Mouse (Mus musculus) neural tube, embryonic 12.5 days (tissue): ENCODE measurements around the gene Olfr1256. TPM values are rescaled to one million over a fixed set of nuclear protein-coding genes. Genes with fewer than 3 reads are reported as not detected.

Source experiments
- ATAC-seq: fragments of 200-750 bp; cut with Nextera tagmentation; 2 replicates; pipeline ENCODE4 v1.8.0; 2017; ENCODE audit warnings: low read depth, mild to moderate bottlenecking, moderate TSS enrichment, moderate library complexity; ENCODE audit not compliant: low FRiP score
- H3K27ac ChIP-seq: fragments of 300-500 bp; sonication (generic); 2 replicates; pipeline ENCODE4 v1.5.1; 2016
- H3K27me3 ChIP-seq: fragments of 300-500 bp; sonication (generic); replicated peaks from 2 replicates; pipeline ENCODE4 v1.6.1; 2016; ENCODE audit warnings: mild to moderate bottlenecking
- H3K36me3 ChIP-seq: fragments of 300-500 bp; sonication (generic); 2 replicates; pipeline ENCODE4 v1.6.1; 2016; ENCODE audit warnings: mild to moderate bottlenecking
- H3K4me1 ChIP-seq: fragments of 300-500 bp; sonication (generic); 2 replicates; pipeline ENCODE4 v1.6.1; 2016
- H3K4me2 ChIP-seq: fragments of 300-500 bp; sonication (generic); replicated peaks from 2 replicates; pipeline ENCODE4 v1.6.1; 2016; ENCODE audit warnings: mild to moderate bottlenecking
- H3K4me3 ChIP-seq: fragments of 300-500 bp; sonication (generic); 2 replicates; pipeline ENCODE4 v1.5.1; 2016
- H3K9ac ChIP-seq: fragments of 300-500 bp; sonication (generic); 2 replicates; pipeline ENCODE4 v1.6.1; 2016; ENCODE audit warnings: mild to moderate bottlenecking
- H3K9me3 ChIP-seq: fragments of 300-500 bp; sonication (generic); 2 replicates; pipeline ENCODE4 v1.6.1; 2016; ENCODE audit warnings: mild to moderate bottlenecking
- WGBS: fragments of 180-500 bp; shearing (Covaris S2); methylation state at CpG from one replicate; pipeline ENCODE4 v1.1.7; 2016; 5-methylcytosine and 5-hydroxymethylcytosine counted together
- polyA plus RNA-seq: library from polyadenylated mRNA; unstranded; fragments of >200 nt; fragmentation: Nextera tagmentation; extraction: Ambion mirVana; gene quantifications from 2 replicates; pipeline ENCODE4 v1.2.1, GENCODE M21; 2016

Gene Olfr1256
- polyA plus RNA-seq: not detected in 2 replicates

GRCm38 (mm10) chr2:89841455-89841854 lies at the start of gene Olfr1256:
TSS of gene Olfr1256 (minus strand) at chr2:89841555.
- no peak within 1 kb of the TSS for H3K9ac ChIP-seq
- no peaks in the 10 kb centered on the region for H3K4me1 ChIP-seq
- H3K4me2 ChIP-seq: no peak within 1 kb of the TSS
- H3K9me3 ChIP-seq: no peaks in the 10 kb centered on the region
- WGBS: 46% methylated on average over 2 of the region's 2 CpGs
- H3K36me3 ChIP-seq: no peaks in the 10 kb centered on the region
- H3K4me3 ChIP-seq: no peak within 1 kb of the TSS
- no peak for ATAC-seq
- H3K27me3 ChIP-seq: no peaks in the 10 kb centered on the region
- no peak within 1 kb of the TSS for H3K27ac ChIP-seq

DNA sequence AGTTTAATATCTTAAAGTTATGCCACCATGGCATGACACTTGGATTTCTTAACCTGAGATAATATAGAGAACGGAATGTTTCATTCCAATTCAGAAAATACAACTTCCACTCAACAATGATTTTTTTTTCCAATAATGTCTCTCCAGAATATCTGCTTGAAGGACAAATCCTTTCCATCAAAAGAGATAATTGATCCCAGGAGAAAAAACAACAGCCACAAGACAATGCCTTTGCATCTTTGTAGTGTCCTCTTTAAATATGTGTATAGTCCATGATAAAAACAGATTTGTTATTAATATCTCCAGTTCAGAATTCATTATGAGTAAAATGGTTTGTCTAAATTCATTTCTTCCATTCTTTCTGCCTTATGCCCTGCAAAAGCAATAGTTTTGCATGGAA lies 36.8 kb upstream of the Olfr1256 start, which contains the start of gene Olfr1257:
Gene Olfr1257, plus strand, starts transcription at position 301 of the 400 bp plus-strand sequence.
- no peaks in the 10 kb centered on the region for H3K9me3 ChIP-seq
- H3K27me3 ChIP-seq: no peaks in the 10 kb centered on the region
- 91% methylated on average over 1 of the region's 1 CpGs for WGBS

DNA sequence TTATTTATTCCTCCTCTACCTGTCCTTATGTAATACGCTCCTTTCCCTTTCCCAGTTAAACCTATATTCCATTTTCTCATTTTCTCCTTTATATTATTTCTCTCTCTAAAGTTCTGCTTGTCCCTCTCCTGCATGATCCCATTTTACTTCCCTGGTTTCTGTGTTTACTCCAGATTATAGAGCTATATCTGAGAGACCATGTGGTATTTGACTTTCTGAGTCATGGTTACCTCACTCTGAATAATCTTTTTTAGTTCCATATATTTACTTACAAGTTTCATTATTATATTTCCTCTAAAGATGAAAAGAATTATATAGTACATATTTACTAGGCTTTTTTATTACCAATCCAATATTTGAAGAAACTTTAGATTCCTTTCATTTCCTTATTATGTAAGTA lies 7.9 kb upstream of the Olfr1256 start:
- Histone ChIP-seq H3K27ac (no peak overlapping the region), H3K4me2 (no peak overlapping the region), H3K9ac (no peak overlapping the region), H3K4me3 (no peak overlapping the region), H3K27me3 (no peaks in the 10 kb centered on the region), H3K9me3 (no peaks in the 10 kb centered on the region), H3K36me3 (no peaks in the 10 kb centered on the region), H3K4me1 (no peaks in the 10 kb centered on the region)
- ATAC-seq: no peak
- WGBS: 86% methylated on average over 1 of the region's 1 CpGs

More for the DNA sequence above, 36.8 kb upstream of the Olfr1256 start, which contains the start of gene Olfr1257:
- Histone ChIP-seq H3K4me3 (no peak within 1 kb of the TSS), H3K4me1 (no peaks in the 10 kb centered on the region), H3K4me2 (no peak within 1 kb of the TSS), H3K9ac (no peak within 1 kb of the TSS), H3K36me3 (no peaks in the 10 kb centered on the region), H3K27ac (no peak within 1 kb of the TSS)
- no peak for ATAC-seq

- no peak within 1 kb of the TSS for H3K27ac ChIP-seq
- H3K9ac ChIP-seq: no peak within 1 kb of the TSS
- WGBS: 79% methylated on average over 5 of the region's 5 CpGs
- H3K4me3 ChIP-seq: no peak within 1 kb of the TSS
- H3K9me3 ChIP-seq: no peaks in the 10 kb centered on the region
- no peaks in the 10 kb centered on the region for H3K4me1 ChIP-seq
- no peaks in the 10 kb centered on the region for H3K36me3 ChIP-seq
- ATAC-seq: no peak
- no peak within 1 kb of the TSS for H3K4me2 ChIP-seq
- no peaks in the 10 kb centered on the region for H3K27me3 ChIP-seq
Measured at GRCm38 (mm10) chr2:89848105-89848504, 6.8 kb upstream of the Olfr1256 start, which contains the start of gene Olfr48. TSS of gene Olfr48 (minus strand) at chr2:89848205.

GRCm38 (mm10) chr2:89820216-89820615 lies 21.1 kb downstream of the Olfr1256 start:
- H3K27ac ChIP-seq: no peak overlapping the region
- H3K27me3 ChIP-seq: no peaks in the 10 kb centered on the region
- no peaks in the 10 kb centered on the region for H3K9me3 ChIP-seq
- no peak overlapping the region for H3K4me2 ChIP-seq
- no peak for ATAC-seq
- no peak overlapping the region for H3K4me3 ChIP-seq
- H3K4me1 ChIP-seq: no peaks in the 10 kb centered on the region
- no peak overlapping the region for H3K9ac ChIP-seq
- H3K36me3 ChIP-seq: no peaks in the 10 kb centered on the region
- WGBS: 78% methylated on average over 1 of the region's 1 CpGs

- Histone ChIP-seq H3K4me3 (no peak within 1 kb of the TSS), H3K9me3 (no peaks in the 10 kb centered on the region), H3K4me1 (no peaks in the 10 kb centered on the region), H3K27ac (no peak within 1 kb of the TSS), H3K36me3 (no peaks in the 10 kb centered on the region), H3K4me2 (no peak within 1 kb of the TSS), H3K9ac (no peak within 1 kb of the TSS), H3K27me3 (no peaks in the 10 kb centered on the region)
- ATAC-seq: no peak
- WGBS: 91% methylated on average over 3 of the region's 3 CpGs
Measured at GRCm38 (mm10) chr2:89811751-89812150, 29.6 kb downstream of the Olfr1256 start, which contains the start of gene Olfr1255. TSS of gene Olfr1255 (plus strand) at chr2:89812051.

DNA sequence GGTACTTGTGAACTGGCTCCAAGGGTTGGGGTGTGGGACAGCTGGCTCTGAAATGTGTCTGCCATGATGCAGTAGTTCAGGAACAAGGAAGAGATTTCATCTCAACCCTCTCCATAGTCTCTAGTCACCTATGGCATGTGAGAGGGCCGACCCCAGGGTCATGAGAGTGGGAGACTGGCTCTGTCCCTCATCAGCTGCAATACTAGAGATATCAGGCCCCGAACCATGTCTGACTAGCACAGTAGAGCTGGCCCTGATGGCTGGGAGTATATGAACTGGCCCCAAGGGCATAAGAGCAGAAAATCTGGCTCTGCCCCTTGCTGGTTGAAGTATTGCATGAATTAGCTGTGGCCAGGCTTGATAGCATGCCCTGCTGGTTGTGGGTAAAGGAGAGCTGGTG lies 30.6 kb downstream of the Olfr1256 start:
- 87% methylated on average over 2 of the region's 2 CpGs for WGBS
- H3K27me3 ChIP-seq: no peaks in the 10 kb centered on the region
- no peak overlapping the region for H3K27ac ChIP-seq
- no peaks in the 10 kb centered on the region for H3K4me1 ChIP-seq
- no peaks in the 10 kb centered on the region for H3K36me3 ChIP-seq
- H3K4me3 ChIP-seq: no peak overlapping the region
- H3K4me2 ChIP-seq: no peak overlapping the region
- ATAC-seq: no peak
- no peaks in the 10 kb centered on the region for H3K9me3 ChIP-seq
- no peak overlapping the region for H3K9ac ChIP-seq

GRCm38 (mm10) chr2:89799583-89799982 lies 41.8 kb downstream of the Olfr1256 start:
- Histone ChIP-seq H3K9ac (no peak overlapping the region), H3K4me2 (no peak overlapping the region), H3K27me3 (no peaks in the 10 kb centered on the region), H3K36me3 (no peaks in the 10 kb centered on the region), H3K4me3 (no peak overlapping the region), H3K9me3 (no peaks in the 10 kb centered on the region), H3K4me1 (no peaks in the 10 kb centered on the region), H3K27ac (no peak overlapping the region)
- ATAC-seq: no peak
- 92% methylated on average over 3 of the region's 3 CpGs for WGBS

DNA sequence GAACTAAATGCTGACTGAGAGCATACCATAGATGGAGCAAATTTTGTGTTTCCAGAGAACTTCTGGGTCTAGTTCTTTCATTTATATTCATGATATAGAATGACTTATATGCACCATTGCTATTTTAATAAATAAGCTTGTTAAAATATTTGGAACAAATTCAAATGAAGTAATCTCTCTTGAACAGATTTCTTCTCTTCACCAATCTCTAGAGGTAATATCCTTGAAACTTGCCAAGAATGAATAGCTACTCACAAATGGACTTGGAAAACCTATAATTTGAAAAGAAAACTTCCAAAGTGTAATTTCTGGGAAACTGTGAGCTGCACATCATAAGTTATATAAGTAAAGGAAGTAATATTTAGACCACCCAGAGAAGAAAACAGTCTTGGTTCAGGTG lies 47.8 kb downstream of the Olfr1256 start, which contains the start of gene Olfr1254:
Gene Olfr1254, minus strand, starts transcription at position 101 of the 400 bp plus-strand sequence.
- Histone ChIP-seq H3K4me3 (no peak within 1 kb of the TSS), H3K36me3 (no peaks in the 10 kb centered on the region), H3K27me3 (no peaks in the 10 kb centered on the region), H3K9ac (no peak within 1 kb of the TSS), H3K9me3 (no peaks in the 10 kb centered on the region), H3K4me2 (no peak within 1 kb of the TSS), H3K27ac (no peak within 1 kb of the TSS), H3K4me1 (no peaks in the 10 kb centered on the region)
- no peak for ATAC-seq

Other genes with a start within 250 kb of the Olfr1256 start
- gene Olfr1246, start 248.4 kb downstream of the Olfr1256 start, polyA plus RNA-seq: not detected in 2 replicates
- gene Olfr1247, start 227.4 kb downstream of the Olfr1256 start, polyA plus RNA-seq: not detected in 2 replicates
- not detected in 2 replicates for gene Olfr1248, start 223.3 kb downstream of the Olfr1256 start, polyA plus RNA-seq
- not detected in 2 replicates for gene Olfr1249, start 206.6 kb downstream of the Olfr1256 start, polyA plus RNA-seq
- not detected in 2 replicates for gene Olfr1250, start 180.1 kb downstream of the Olfr1256 start, polyA plus RNA-seq
- not detected in 2 replicates for gene Olfr1251, start 169.6 kb downstream of the Olfr1256 start, polyA plus RNA-seq
- gene Olfr1252, start 116.5 kb downstream of the Olfr1256 start, polyA plus RNA-seq: not detected in 2 replicates
- not detected in 2 replicates for gene Olfr1253, start 84.5 kb downstream of the Olfr1256 start, polyA plus RNA-seq
- gene Olfr1254, start 47.9 kb downstream of the Olfr1256 start, polyA plus RNA-seq: not detected in 2 replicates
- not detected in 2 replicates for gene Olfr1255, start 29.5 kb downstream of the Olfr1256 start, polyA plus RNA-seq
- not detected in 2 replicates for gene Olfr48, start 6.7 kb upstream of the Olfr1256 start, polyA plus RNA-seq
- gene Olfr1257, start 36.9 kb upstream of the Olfr1256 start, polyA plus RNA-seq: not detected in 2 replicates
- not detected in 2 replicates for gene Olfr1258, start 85.8 kb upstream of the Olfr1256 start, polyA plus RNA-seq
- not detected in 2 replicates for gene Olfr1259, start 107.1 kb upstream of the Olfr1256 start, polyA plus RNA-seq
- not detected in 2 replicates for gene Olfr1260, start 132.8 kb upstream of the Olfr1256 start, polyA plus RNA-seq
- not detected in 2 replicates for gene Olfr1261, start 149.7 kb upstream of the Olfr1256 start, polyA plus RNA-seq
- gene Olfr1262, start 158.6 kb upstream of the Olfr1256 start, polyA plus RNA-seq: not detected in 2 replicates
- gene Olfr1263, start 170.6 kb upstream of the Olfr1256 start, polyA plus RNA-seq: not detected in 2 replicates
- gene Olfr1264, start 184.0 kb upstream of the Olfr1256 start, polyA plus RNA-seq: not detected in 2 replicates
- gene Olfr1265, start 193.8 kb upstream of the Olfr1256 start, polyA plus RNA-seq: not detected in 2 replicates
- not detected in 2 replicates for gene Olfr140, start 222.0 kb upstream of the Olfr1256 start, polyA plus RNA-seq